Mouse (Mus musculus) cortical plate, adult 2 months (tissue): ENCODE results near the gene Ncapd2.

ENCODE experiments used
- CTCF ChIP-seq: fragments of 200-500 bp; IDR thresholded peaks from 2 replicates; pipeline ENCODE4 v1.5.1; 2011; ENCODE audit warnings: mild to moderate bottlenecking, control low read depth, low read length; ENCODE audit not compliant: insufficient read depth; ENCODE audit errors: extremely low read depth
- POLR2A ChIP-seq: fragments of 200-500 bp; IDR thresholded peaks from 2 replicates; pipeline ENCODE4 v1.6.1; 2011; ENCODE audit warnings: mild to moderate bottlenecking, low read length, control low read depth; ENCODE audit not compliant: insufficient read depth; ENCODE audit errors: extremely low read depth

- TF ChIP-seq POLR2A (no peak), CTCF (no peak)
Measured at GRCm38 (mm10) chr6:125238396-125238795, 46.9 kb upstream of the Ncapd2 start.
